Mouse (Mus musculus): ENCODE measurements around the gene Mtmr3.
"Not testable (repeated sequence)": the region's sequence is repeated elsewhere in the genome, so short reads cannot be mapped to it uniquely, and the experiment has no call there.

Mtmr3 gene

GRCm38 (mm10) chr11:4601890-4602289 lies 7.2 kb upstream of the Mtmr3 start:
- DNase-seq (ENCODE audit: low read depth, low spot score), result no peak

GRCm38 (mm10) chr11:4599916-4600315 lies 5.3 kb upstream of the Mtmr3 start:
- DNase-seq (ENCODE audit: low read depth, low spot score), result no peak

GRCm38 (mm10) chr11:4598411-4598810 lies 3.7 kb upstream of the Mtmr3 start:
- no peak for DNase-seq (ENCODE audit: low read depth, low spot score)

- no peak for DNase-seq (ENCODE audit: low read depth, low spot score)
Measured at GRCm38 (mm10) chr11:4593849-4594607, 635 bp downstream of the Mtmr3 start.

- DNase-seq (ENCODE audit: low read depth, low spot score), result no peak
Measured at GRCm38 (mm10) chr11:4593491-4593848, 1.2 kb downstream of the Mtmr3 start.

GRCm38 (mm10) chr11:4591811-4592210 lies 2.9 kb downstream of the Mtmr3 start:
- DNase-seq (ENCODE audit: low read depth, low spot score), result no peak

GRCm38 (mm10) chr11:4578682-4579081 lies 16.0 kb downstream of the Mtmr3 start:
- no peak for DNase-seq (ENCODE audit: low read depth, low spot score)

GRCm38 (mm10) chr11:4577079-4577478 lies 17.6 kb downstream of the Mtmr3 start:
- DNase-seq (ENCODE audit: low read depth, low spot score), result no peak

- not testable (repeated sequence) for DNase-seq (ENCODE audit: low read depth, low spot score)
Measured at GRCm38 (mm10) chr11:4576090-4576732, 18.5 kb downstream of the Mtmr3 start.

GRCm38 (mm10) chr11:4571491-4571901 lies 23.2 kb downstream of the Mtmr3 start:
- no peak for DNase-seq (ENCODE audit: low read depth, low spot score)

- DNase-seq (ENCODE audit: low read depth, low spot score), result no peak
Measured at GRCm38 (mm10) chr11:4566333-4566732, 28.3 kb downstream of the Mtmr3 start.

GRCm38 (mm10) chr11:4565545-4565944 lies 29.1 kb downstream of the Mtmr3 start:
- DNase-seq (ENCODE audit: low read depth, low spot score), result no peak

GRCm38 (mm10) chr11:4553274-4554063 lies 41.2 kb downstream of the Mtmr3 start:
- DNase-seq (ENCODE audit: low read depth, low spot score), result no peak

- DNase-seq (ENCODE audit: low read depth, low spot score), result no peak
Measured at GRCm38 (mm10) chr11:4547569-4547968, 47.1 kb downstream of the Mtmr3 start.

- DNase-seq (ENCODE audit: low read depth, low spot score), result no peak
Measured at GRCm38 (mm10) chr11:4545976-4546375, 48.7 kb downstream of the Mtmr3 start.

GRCm38 (mm10) chr11:4545401-4545800 lies 49.3 kb downstream of the Mtmr3 start:
- DNase-seq (ENCODE audit: low read depth, low spot score), result no peak

GRCm38 (mm10) chr11:4544627-4544921 lies 50.1 kb downstream of the Mtmr3 start:
- not testable (repeated sequence) for DNase-seq (ENCODE audit: low read depth, low spot score)

GRCm38 (mm10) chr11:4543746-4544626 lies 50.7 kb downstream of the Mtmr3 start:
- no peak for DNase-seq (ENCODE audit: low read depth, low spot score)

GRCm38 (mm10) chr11:4543040-4543551 lies 51.6 kb downstream of the Mtmr3 start:
- DNase-seq (ENCODE audit: low read depth, low spot score), result no peak

GRCm38 (mm10) chr11:4536645-4537044 lies 58.0 kb downstream of the Mtmr3 start:
- DNase-seq (ENCODE audit: low read depth, low spot score), result no peak

GRCm38 (mm10) chr11:4527132-4527531 lies 67.5 kb downstream of the Mtmr3 start:
- no peak for DNase-seq (ENCODE audit: low read depth, low spot score)
